ENCODE assay signal across 24 mouse cellular contexts in the genomic region with DNA sequence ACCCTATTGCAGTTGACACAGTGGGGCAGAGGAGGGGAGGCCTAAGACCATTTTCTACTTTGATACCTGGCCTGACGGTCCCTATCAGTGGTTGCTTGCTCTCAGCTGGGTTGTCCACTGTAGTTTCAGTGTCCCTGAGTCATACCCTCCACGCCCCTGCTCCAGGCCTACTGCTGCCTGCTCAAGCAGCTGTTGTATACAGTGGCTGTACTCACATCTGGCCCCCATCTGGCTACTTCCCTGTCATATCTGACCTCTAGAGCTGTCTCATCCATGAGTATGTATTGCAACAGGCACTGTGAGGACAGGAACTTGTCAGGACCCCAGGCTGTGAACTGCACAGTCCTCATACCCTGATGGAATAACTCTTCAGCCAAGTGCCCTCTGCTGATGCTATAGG.
"Had no signal": no experiment of that assay in that cellular context is flagged by ENCODE, and none has a peak within 500 bp of the region (broad histone marks: within the 10 kb centered on the region; RNA-seq: fewer than 3 reads in every experiment).

No protein-coding gene starts in this region.

- H3K27ac ChIP-seq: gastrocnemius, adult 2 months; heart, embryonic 10.5 days; hindbrain, embryonic 13.5 days; hindbrain, embryonic 15.5 days; hindbrain, postnatal 0 days; kidney, embryonic 15.5 days; kidney, postnatal 0 days; limb, embryonic 13.5 days; limb, embryonic 15.5 days had no signal

- H3K4me1 ChIP-seq: heart, embryonic 10.5 days; heart, embryonic 12.5 days; hindbrain, embryonic 13.5 days; hindbrain, embryonic 15.5 days; kidney, embryonic 15.5 days; limb, embryonic 15.5 days had no signal

- H3K36me3 ChIP-seq: heart, embryonic 10.5 days; heart, embryonic 12.5 days; hindbrain, embryonic 13.5 days; hindbrain, embryonic 15.5 days; kidney, embryonic 15.5 days; limb, embryonic 13.5 days; limb, embryonic 15.5 days had no signal

- ATAC-seq: hindbrain, postnatal 0 days; intestine, embryonic 16.5 days had no signal

- H3K4me2 ChIP-seq: heart, embryonic 12.5 days; hindbrain, embryonic 13.5 days; hindbrain, embryonic 15.5 days; kidney, embryonic 15.5 days; limb, embryonic 13.5 days; limb, embryonic 15.5 days had no signal

- H3K9me3 ChIP-seq: heart, embryonic 10.5 days; heart, embryonic 12.5 days; hindbrain, embryonic 13.5 days; hindbrain, embryonic 15.5 days; kidney, embryonic 15.5 days; limb, embryonic 13.5 days; limb, embryonic 15.5 days had no signal

- DNase-seq: gastrocnemius, adult 2 months; gastrocnemius, postnatal 14 days; gastrocnemius, postnatal 36 days; heart, adult 18-20 months; heart, postnatal 14 days; heart, postnatal 36 days; kidney, adult 11 months; kidney, adult 2 months; kidney, adult 9 months; kidney, postnatal 14 days; kidney, postnatal 36 days; layer of hippocampus, adult 9-11 months; layer of hippocampus, postnatal 36 days; left cerebral cortex, postnatal 4 days had no signal

- H3K27me3 ChIP-seq: kidney, embryonic 15.5 days had no signal

- H3K4me3 ChIP-seq: gastrocnemius, adult 2 months; heart, embryonic 10.5 days; heart, embryonic 12.5 days; hindbrain, embryonic 13.5 days; hindbrain, embryonic 15.5 days; kidney, embryonic 15.5 days; limb, embryonic 13.5 days; limb, embryonic 15.5 days had no signal

- H3K9ac ChIP-seq: heart, embryonic 12.5 days; hindbrain, embryonic 13.5 days; hindbrain, embryonic 15.5 days; kidney, embryonic 15.5 days; limb, embryonic 13.5 days; limb, embryonic 15.5 days had no signal
